Mouse (Mus musculus) neural tube, embryonic 11.5 days (tissue): Measurements from ENCODE around the gene Palld. TPM values are rescaled to one million over a fixed set of nuclear protein-coding genes. Genes with fewer than 3 reads are reported as not detected.

Experiments used
- ATAC-seq: fragments of 200-750 bp; cut with Nextera tagmentation; 2 replicates; pipeline ENCODE4 v1.8.0; 2017; ENCODE audit warnings: moderate number of reproducible peaks, mild to moderate bottlenecking, moderate TSS enrichment, moderate library complexity; ENCODE audit not compliant: insufficient read depth, low FRiP score, low TSS enrichment
- DNase-seq: peaks from one replicate; pipeline ENCODE4 v3.0.0-alpha.2; 2015; ENCODE audit warnings: low spot score
- H3K27ac ChIP-seq: fragments of 300-500 bp; sonication (generic); 2 replicates; pipeline ENCODE4 v1.5.1; 2014; ENCODE audit warnings: low read depth, mild to moderate bottlenecking, low read length
- H3K27me3 ChIP-seq: fragments of 300-500 bp; sonication (generic); 2 replicates; pipeline ENCODE4 v1.6.1; 2014; ENCODE audit warnings: mild to moderate bottlenecking, low read length, mixed read lengths; ENCODE audit not compliant: control insufficient read depth, insufficient read depth
- H3K36me3 ChIP-seq: fragments of 300-500 bp; sonication (generic); 2 replicates; pipeline ENCODE4 v1.6.1; 2014; ENCODE audit warnings: mild to moderate bottlenecking, low read length, moderate library complexity, mixed read lengths; ENCODE audit not compliant: control insufficient read depth, insufficient read depth
- H3K4me1 ChIP-seq: fragments of 300-500 bp; sonication (generic); 2 replicates; pipeline ENCODE4 v1.6.1; 2014; ENCODE audit warnings: low read length, mixed read lengths; ENCODE audit not compliant: control insufficient read depth, insufficient read depth
- H3K4me2 ChIP-seq: fragments of 300-500 bp; sonication (generic); 2 replicates; pipeline ENCODE4 v1.6.1; 2014; ENCODE audit warnings: low read depth, mild to moderate bottlenecking, moderate library complexity
- H3K4me3 ChIP-seq: fragments of 300-500 bp; sonication (generic); 2 replicates; pipeline ENCODE4 v1.5.1; 2014; ENCODE audit warnings: low read depth, low read length
- H3K9ac ChIP-seq: fragments of 300-500 bp; sonication (generic); 2 replicates; pipeline ENCODE4 v1.6.1; 2014; ENCODE audit warnings: mild to moderate bottlenecking, low read length
- H3K9me3 ChIP-seq: fragments of 300-500 bp; sonication (generic); 2 replicates; pipeline ENCODE4 v1.6.1; 2016; ENCODE audit warnings: low read length; ENCODE audit not compliant: control insufficient read depth
- WGBS: fragments of 180-500 bp; shearing (Covaris S2); extraction: QIAGEN DNeasy Blood & Tissue Kit; methylation state at CpG from one replicate; pipeline ENCODE4 v1.1.7; 2014; 5-methylcytosine and 5-hydroxymethylcytosine counted together
- polyA plus RNA-seq: library from polyadenylated mRNA; unstranded; fragments of >200 nt; fragmentation: Nextera tagmentation; extraction: Ambion mirVana; gene quantifications from 2 replicates; pipeline ENCODE4 v1.2.1, GENCODE M21; 2014

The Palld gene
- polyA plus RNA-seq, 1 experiment from 2014 or later, result 54.7 TPM

DNA sequence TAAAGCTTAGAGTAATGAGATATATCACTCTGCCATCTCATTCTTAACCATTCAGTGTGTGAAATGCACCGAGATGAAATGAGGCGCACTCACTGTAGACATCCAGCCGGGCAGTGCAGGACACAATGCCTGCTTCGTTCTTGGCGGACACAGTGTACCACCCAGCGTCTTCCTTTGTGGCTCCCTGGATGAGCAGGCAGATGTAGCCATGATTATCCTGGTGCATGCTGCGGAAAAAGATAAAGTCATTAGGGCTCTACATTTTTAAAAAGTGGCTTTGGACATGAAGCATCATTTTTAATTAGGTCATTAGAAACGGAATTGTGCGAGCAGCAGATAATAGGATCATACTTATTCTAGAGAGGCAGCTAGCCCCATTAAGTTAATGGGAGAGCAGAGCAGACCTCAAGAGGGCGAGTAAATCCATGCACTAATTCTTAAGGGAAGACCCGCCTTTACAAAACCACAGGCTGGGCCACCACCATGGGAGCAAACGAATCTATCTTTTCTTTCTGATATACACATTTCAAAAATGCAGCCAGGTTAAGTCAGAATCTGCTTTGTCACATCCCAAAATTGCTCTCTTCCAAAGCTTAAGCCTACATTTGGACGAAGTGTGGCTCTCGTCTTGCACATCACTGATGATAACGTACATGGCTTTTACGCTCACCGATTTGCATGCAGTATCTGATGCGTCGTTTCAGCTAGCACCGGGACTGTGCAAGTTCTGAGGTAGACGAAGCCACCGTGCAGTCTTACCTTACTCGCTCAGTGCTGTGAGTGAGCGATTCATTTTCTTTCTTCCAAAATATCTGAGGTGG lies 387.2 kb downstream of the Palld start:
- Histone ChIP-seq H3K27ac (peak overlapping the region; percentile 87), H3K4me3 (no peak overlapping the region), H3K36me3 (peaks cover 6% of the 10 kb centered on the region; the same call in 1 of the 2 replicates), H3K9ac (peak overlapping the region; percentile 15; the same call in 1 of the 2 replicates), H3K9me3 (no peaks in the 10 kb centered on the region), H3K4me2 (no peak overlapping the region; the same call in 1 of the 2 replicates), H3K27me3 (no peaks in the 10 kb centered on the region), H3K4me1 (peaks cover 5% of the 10 kb centered on the region; the same call in 1 of the 2 replicates)
- ATAC-seq, result peak; percentile 46
- 75% methylated on average over 24 of the region's 24 CpGs for whole genome bisulfite sequencing
- peak; percentile 44 for DNase-seq

DNA sequence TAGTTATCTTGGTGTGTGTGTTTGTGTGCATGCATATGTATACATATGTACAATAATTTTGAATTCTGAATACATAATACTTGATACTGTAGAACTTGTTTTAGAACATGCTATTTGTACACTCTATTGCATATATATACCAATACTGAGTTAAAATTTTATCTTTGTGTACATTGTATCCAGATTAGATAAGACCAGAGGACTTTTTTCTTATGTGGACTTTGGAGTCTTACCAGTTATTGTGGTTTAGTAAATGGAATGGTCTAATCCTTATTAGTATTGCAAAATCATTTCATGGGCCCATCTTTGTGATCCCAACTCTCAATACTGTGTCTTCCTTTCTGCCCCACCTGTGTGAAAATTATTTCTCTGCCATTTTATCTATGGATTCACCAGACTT lies 400.2 kb downstream of the Palld start:
- Histone ChIP-seq H3K9me3 (no peaks in the 10 kb centered on the region), H3K4me1 (no peaks in the 10 kb centered on the region), H3K4me3 (no peak overlapping the region), H3K36me3 (no peaks in the 10 kb centered on the region), H3K27me3 (no peaks in the 10 kb centered on the region), H3K9ac (no peak overlapping the region), H3K4me2 (no peak overlapping the region), H3K27ac (no peak overlapping the region)
- DNase-seq, result no peak
- no peak for ATAC-seq

DNA sequence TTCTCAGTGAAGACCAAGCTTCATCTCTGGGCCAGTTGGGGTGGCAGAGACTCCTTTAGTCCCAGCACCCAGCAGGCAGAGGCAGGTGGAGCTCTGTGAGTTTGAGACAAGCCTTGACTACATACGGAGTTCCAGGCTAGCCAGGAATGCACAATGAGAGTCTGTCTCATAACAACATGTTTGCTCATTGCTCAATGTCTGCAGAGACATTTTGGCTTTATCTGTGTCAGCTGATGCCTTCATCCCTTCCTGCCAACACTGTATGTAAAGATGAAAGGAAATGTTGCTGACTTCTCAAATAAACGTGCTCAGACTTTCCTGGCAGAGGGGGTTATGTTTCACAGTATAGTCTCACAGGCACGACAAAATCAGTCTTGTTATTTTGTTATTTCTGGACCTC lies 401.6 kb downstream of the Palld start:
- ATAC-seq, result no peak
- Histone ChIP-seq H3K9me3 (no peaks in the 10 kb centered on the region), H3K27me3 (no peaks in the 10 kb centered on the region), H3K4me2 (no peak overlapping the region), H3K36me3 (no peaks in the 10 kb centered on the region), H3K4me3 (no peak overlapping the region), H3K9ac (no peak overlapping the region), H3K4me1 (no peaks in the 10 kb centered on the region), H3K27ac (no peak overlapping the region)
- 78% methylated on average over 3 of the region's 3 CpGs for WGBS
- DNase-seq, result no peak

DNA sequence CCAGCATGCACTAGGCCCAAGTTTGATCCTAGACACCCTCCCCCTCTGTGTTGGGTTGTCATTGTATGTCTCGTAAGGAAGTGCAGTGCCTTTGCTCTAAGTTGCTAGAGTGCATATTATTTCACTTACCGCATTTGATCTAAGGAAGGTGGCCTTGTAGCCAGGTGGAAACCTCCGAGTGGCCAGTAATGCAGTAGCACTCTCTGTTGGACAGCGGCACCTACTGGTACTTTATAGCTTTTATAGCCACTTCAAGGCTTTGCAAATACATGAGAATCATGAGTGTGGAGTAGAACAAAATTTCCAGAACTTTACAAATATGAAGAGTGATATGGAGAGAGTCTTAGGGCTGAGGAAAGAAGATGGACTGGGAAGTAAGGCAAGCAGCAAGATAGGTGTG lies 403.5 kb downstream of the Palld start:
- Histone ChIP-seq H3K27me3 (no peaks in the 10 kb centered on the region), H3K9ac (no peak overlapping the region), H3K27ac (no peak overlapping the region), H3K4me1 (no peaks in the 10 kb centered on the region), H3K9me3 (no peaks in the 10 kb centered on the region), H3K36me3 (no peaks in the 10 kb centered on the region), H3K4me2 (no peak overlapping the region), H3K4me3 (no peak overlapping the region)
- ATAC-seq (no peak), DNase-seq (no peak)
- 70% methylated on average over 4 of the region's 4 CpGs for WGBS

DNA sequence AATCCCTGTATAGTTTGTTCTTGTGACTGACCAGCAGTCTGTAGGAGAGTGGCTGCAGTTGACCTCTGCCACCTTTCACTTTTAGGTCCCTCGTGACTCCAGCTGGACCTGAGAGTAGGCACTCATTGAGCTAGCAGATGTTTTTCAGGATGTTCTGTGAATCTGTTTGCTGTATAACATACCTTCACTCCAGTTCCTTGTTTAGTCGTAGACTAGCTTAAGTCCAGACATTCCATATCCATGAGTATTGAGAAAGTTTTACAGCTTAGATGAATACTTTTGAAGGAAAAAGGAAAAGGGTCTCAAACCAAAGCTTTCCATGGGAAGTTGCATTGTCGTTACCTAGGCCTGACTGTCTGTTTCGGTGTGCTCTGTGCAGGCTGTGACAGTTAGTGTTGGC lies 405.4 kb downstream of the Palld start:
- H3K4me2 ChIP-seq, result no peak overlapping the region
- no peak for ATAC-seq
- no peaks in the 10 kb centered on the region for H3K36me3 ChIP-seq
- no peak overlapping the region for H3K9ac ChIP-seq
- DNase-seq, result no peak
- WGBS, result 85% methylated on average over 4 of the region's 4 CpGs
- no peak overlapping the region for H3K27ac ChIP-seq
- H3K4me1 ChIP-seq, result no peaks in the 10 kb centered on the region
- no peak overlapping the region for H3K4me3 ChIP-seq
- no peaks in the 10 kb centered on the region for H3K9me3 ChIP-seq
- no peaks in the 10 kb centered on the region for H3K27me3 ChIP-seq

DNA sequence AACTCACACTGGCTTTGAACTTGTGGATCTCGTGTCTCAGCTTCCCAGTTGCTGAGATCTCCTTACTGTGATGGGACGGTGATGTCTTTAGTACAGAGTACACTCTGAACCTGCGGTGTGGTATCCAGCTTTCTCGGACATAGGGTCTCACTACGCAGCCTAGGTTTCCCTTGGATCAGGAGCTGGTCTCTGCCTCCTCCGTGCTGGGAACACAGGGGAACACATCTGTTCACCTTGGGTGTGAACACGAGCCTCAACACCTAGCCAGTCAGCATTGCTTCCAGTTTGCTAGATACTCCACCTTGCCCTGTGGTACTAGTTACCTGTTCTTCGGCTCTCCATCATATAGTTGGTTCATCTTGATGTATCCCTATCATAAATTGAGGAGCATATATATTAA lies 413.9 kb downstream of the Palld start:
- 91% methylated on average over 8 of the region's 8 CpGs for WGBS
- H3K36me3 ChIP-seq, result no peaks in the 10 kb centered on the region
- H3K27ac ChIP-seq, result no peak overlapping the region
- DNase-seq (no peak), ATAC-seq (no peak)
- H3K9ac ChIP-seq, result no peak overlapping the region; the same call in 1 of the 2 replicates
- no peaks in the 10 kb centered on the region for H3K9me3 ChIP-seq
- no peak overlapping the region for H3K4me3 ChIP-seq
- H3K27me3 ChIP-seq, result no peaks in the 10 kb centered on the region
- no peaks in the 10 kb centered on the region; the same call in 1 of the 2 replicates for H3K4me1 ChIP-seq
- H3K4me2 ChIP-seq, result peak overlapping the region; percentile 81; the same call in 1 of the 2 replicates

DNA sequence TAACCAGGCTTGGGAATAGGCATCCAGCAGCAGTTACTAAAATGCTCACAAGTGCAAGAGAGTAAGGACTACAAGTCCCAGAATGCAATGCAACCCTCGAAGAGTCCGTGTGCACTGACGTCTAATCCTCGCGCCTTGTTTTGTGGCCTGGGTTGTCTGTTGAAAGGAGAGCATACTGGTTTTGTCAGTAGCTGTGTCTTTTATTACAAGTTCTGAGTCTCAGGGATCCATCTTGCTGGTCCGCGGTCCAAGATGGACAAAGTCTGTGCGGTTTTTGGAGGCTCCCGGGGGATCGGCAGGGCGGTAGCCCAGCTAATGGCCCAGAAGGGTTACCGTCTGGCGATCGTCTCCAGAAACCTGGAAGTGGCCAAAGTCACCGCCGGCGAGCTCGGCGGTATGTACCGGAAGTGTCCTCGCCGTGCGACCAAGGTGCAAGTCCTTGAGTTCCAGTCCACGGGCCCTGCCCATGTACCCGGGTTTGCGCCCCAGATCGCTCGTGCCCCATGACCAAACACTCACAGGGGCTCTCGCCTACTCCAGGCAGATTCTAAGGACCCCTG lies 414.8 kb downstream of the Palld start, which contains the start of gene Cbr4:
TSS of gene Cbr4 (plus strand) at position 138 of the 560 bp plus-strand sequence.
- no peaks in the 10 kb centered on the region; the same call in 1 of the 2 replicates for H3K4me1 ChIP-seq
- H3K4me3 ChIP-seq, result peak within 1 kb of the TSS; percentile 68
- no peaks in the 10 kb centered on the region for H3K36me3 ChIP-seq
- no peaks in the 10 kb centered on the region for H3K27me3 ChIP-seq
- peak within 1 kb of the TSS; percentile 85 for H3K27ac ChIP-seq
- DNase-seq (peak; percentile 89), ATAC-seq (peak; percentile 93)
- 2% methylated on average over 29 of the region's 29 CpGs for WGBS
- H3K9me3 ChIP-seq, result no peaks in the 10 kb centered on the region
- H3K9ac ChIP-seq, result peak within 1 kb of the TSS; percentile 85
- peak within 1 kb of the TSS; percentile 81 for H3K4me2 ChIP-seq

DNA sequence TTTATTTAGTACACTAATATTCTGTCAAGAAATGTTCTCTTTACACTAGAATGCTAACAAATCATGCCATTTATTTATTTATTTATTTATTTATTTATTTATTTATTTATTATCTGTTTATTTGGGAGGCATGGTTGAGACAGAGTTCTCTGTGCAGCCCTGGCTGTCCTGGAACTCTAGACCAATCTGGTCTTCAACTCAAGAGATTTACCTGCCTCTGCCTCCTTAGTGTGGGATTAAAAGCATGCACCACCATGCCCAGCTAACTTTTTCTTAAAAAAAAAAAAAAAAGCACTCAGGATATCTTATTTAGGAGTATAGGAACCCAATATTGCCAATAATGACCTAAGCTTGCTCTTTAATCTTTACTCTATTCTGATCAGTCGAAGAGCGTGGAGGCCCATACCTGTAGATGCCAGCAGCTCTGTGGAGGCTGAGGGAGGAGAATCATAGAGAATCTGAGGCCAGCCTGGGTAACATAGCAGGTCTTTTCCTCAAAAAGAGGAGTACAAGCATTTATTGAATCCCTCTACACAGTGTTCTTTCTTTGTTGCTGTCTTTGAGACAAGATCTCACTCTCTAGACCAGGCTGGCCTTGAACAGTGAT lies 415.5 kb downstream of the Palld start:
- Histone ChIP-seq H3K4me2 (no peak overlapping the region), H3K4me1 (no peaks in the 10 kb centered on the region; the same call in 1 of the 2 replicates), H3K36me3 (no peaks in the 10 kb centered on the region), H3K4me3 (no peak overlapping the region), H3K27ac (no peak overlapping the region), H3K9me3 (no peaks in the 10 kb centered on the region), H3K9ac (no peak overlapping the region), H3K27me3 (no peaks in the 10 kb centered on the region)
- ATAC-seq, result no peak; the same call in 1 of the 2 replicates
- DNase-seq, result no peak
- 95% methylated on average over 2 of the region's 2 CpGs for WGBS
